Mouse (Mus musculus) lung, embryonic 15.5 days (tissue): ENCODE data around the gene Zdhhc17. TPM values are rescaled to one million over a fixed set of nuclear protein-coding genes. Genes with fewer than 3 reads are reported as not detected.

Source experiments
- ATAC-seq: fragments of 200-750 bp; cut with Nextera tagmentation; 2 replicates; pipeline ENCODE4 v1.8.0; 2017; ENCODE audit warnings: moderate number of reproducible peaks, borderline replicate concordance; ENCODE audit not compliant: low FRiP score, low TSS enrichment; ENCODE audit errors: extremely low read depth
- H3K27ac ChIP-seq: fragments of 300-500 bp; sonication (generic); 2 replicates; pipeline ENCODE4 v1.5.1; 2015; ENCODE audit warnings: moderate library complexity, mild to moderate bottlenecking, inconsistent platforms
- H3K27me3 ChIP-seq: fragments of 300-500 bp; sonication (generic); 2 replicates; pipeline ENCODE4 v1.6.1; 2015; ENCODE audit warnings: inconsistent platforms
- H3K36me3 ChIP-seq: fragments of 300-500 bp; sonication (generic); 2 replicates; pipeline ENCODE4 v1.6.1; 2015; ENCODE audit warnings: inconsistent platforms
- H3K4me1 ChIP-seq: fragments of 300-500 bp; sonication (generic); 2 replicates; pipeline ENCODE4 v1.6.1; 2015; ENCODE audit warnings: inconsistent platforms
- H3K4me2 ChIP-seq: fragments of 300-500 bp; sonication (generic); 2 replicates; pipeline ENCODE4 v1.6.1; 2015; ENCODE audit warnings: inconsistent platforms, mild to moderate bottlenecking, moderate library complexity
- H3K4me3 ChIP-seq: fragments of 300-500 bp; sonication (generic); 2 replicates; pipeline ENCODE4 v1.5.1; 2015; ENCODE audit warnings: mild to moderate bottlenecking, inconsistent platforms
- H3K9ac ChIP-seq: fragments of 300-500 bp; sonication (generic); 2 replicates; pipeline ENCODE4 v1.6.1; 2015; ENCODE audit warnings: inconsistent platforms
- H3K9me3 ChIP-seq: fragments of 300-500 bp; sonication (generic); 2 replicates; pipeline ENCODE4 v1.6.1; 2016; ENCODE audit warnings: inconsistent platforms
- WGBS: fragments of 180-500 bp; shearing (Covaris S2); methylation state at CpG from one replicate; pipeline ENCODE4 v1.1.7; 2015; 5-methylcytosine and 5-hydroxymethylcytosine counted together
- polyA plus RNA-seq: library from polyadenylated mRNA; unstranded; fragments of >200 nt; fragmentation: Nextera tagmentation; extraction: Ambion mirVana; gene quantifications from 2 replicates; pipeline ENCODE4 v1.2.1, GENCODE M21; 2015

Gene Zdhhc17
- polyA plus RNA-seq, result 20.5 and 20.9 TPM in 2 replicates

GRCm38 (mm10) chr10:111009641-111010479 is at the start of gene Zdhhc17:
Gene Zdhhc17, minus strand, starts transcription at chr10:111010140.
- Histone ChIP-seq H3K27me3 (no peaks in the 10 kb centered on the region), H3K4me2 (peak within 1 kb of the TSS; percentile 95), H3K4me1 (peaks cover 13% of the 10 kb centered on the region; the same call in 1 of the 2 replicates), H3K9me3 (no peaks in the 10 kb centered on the region), H3K27ac (peak within 1 kb of the TSS; percentile 98), H3K4me3 (peak within 1 kb of the TSS; percentile 96), H3K9ac (peak within 1 kb of the TSS; percentile 98), H3K36me3 (no peaks in the 10 kb centered on the region)
- peak; percentile 90 for ATAC-seq
- under 1% methylated on average over 86 of the region's 112 CpGs for WGBS

- no peak for ATAC-seq
- no peak overlapping the region for H3K4me2 ChIP-seq
- H3K9ac ChIP-seq, result no peak overlapping the region
- WGBS, result 45% methylated on average over 4 of the region's 4 CpGs
- H3K4me3 ChIP-seq, result no peak overlapping the region
- no peaks in the 10 kb centered on the region for H3K4me1 ChIP-seq
- H3K27ac ChIP-seq, result no peak overlapping the region
- H3K9me3 ChIP-seq, result no peaks in the 10 kb centered on the region
- no peaks in the 10 kb centered on the region for H3K27me3 ChIP-seq
- H3K36me3 ChIP-seq, result no peaks in the 10 kb centered on the region
Measured at GRCm38 (mm10) chr10:111055770-111056169, 45.8 kb upstream of the Zdhhc17 start.

- H3K36me3 ChIP-seq, result no peaks in the 10 kb centered on the region
- H3K9me3 ChIP-seq, result no peaks in the 10 kb centered on the region
- no peaks in the 10 kb centered on the region for H3K4me1 ChIP-seq
- H3K27ac ChIP-seq, result no peak overlapping the region
- no peak overlapping the region for H3K4me3 ChIP-seq
- H3K9ac ChIP-seq, result no peak overlapping the region
- H3K4me2 ChIP-seq, result no peak overlapping the region
- 80% methylated on average over 3 of the region's 3 CpGs for WGBS
- ATAC-seq, result no peak
- no peaks in the 10 kb centered on the region for H3K27me3 ChIP-seq
Measured at GRCm38 (mm10) chr10:111051606-111052005, 41.7 kb upstream of the Zdhhc17 start.

- no peak overlapping the region for H3K4me3 ChIP-seq
- no peaks in the 10 kb centered on the region for H3K27me3 ChIP-seq
- no peak for ATAC-seq
- H3K9me3 ChIP-seq, result no peaks in the 10 kb centered on the region
- no peaks in the 10 kb centered on the region for H3K36me3 ChIP-seq
- no peak overlapping the region for H3K9ac ChIP-seq
- no peaks in the 10 kb centered on the region for H3K4me1 ChIP-seq
- H3K27ac ChIP-seq, result no peak overlapping the region
- 63% methylated on average over 4 of the region's 4 CpGs for WGBS
- no peak overlapping the region for H3K4me2 ChIP-seq
Measured at GRCm38 (mm10) chr10:111050511-111050910, 40.6 kb upstream of the Zdhhc17 start.

- Histone ChIP-seq H3K4me2 (no peak overlapping the region), H3K9me3 (no peaks in the 10 kb centered on the region), H3K36me3 (no peaks in the 10 kb centered on the region), H3K4me3 (no peak overlapping the region), H3K9ac (no peak overlapping the region), H3K27me3 (no peaks in the 10 kb centered on the region), H3K27ac (no peak overlapping the region), H3K4me1 (no peaks in the 10 kb centered on the region)
- 69% methylated on average over 3 of the region's 3 CpGs for WGBS
- no peak for ATAC-seq
Measured at GRCm38 (mm10) chr10:111050061-111050460, 40.1 kb upstream of the Zdhhc17 start.

- Histone ChIP-seq H3K27ac (no peak overlapping the region), H3K4me1 (no peaks in the 10 kb centered on the region), H3K27me3 (no peaks in the 10 kb centered on the region), H3K4me3 (no peak overlapping the region), H3K36me3 (no peaks in the 10 kb centered on the region), H3K9me3 (no peaks in the 10 kb centered on the region; the same call in 1 of the 2 replicates), H3K4me2 (no peak overlapping the region), H3K9ac (no peak overlapping the region)
- WGBS, result 69% methylated on average over 7 of the region's 7 CpGs
- ATAC-seq, result no peak
Measured at GRCm38 (mm10) chr10:111047895-111048294, 38.0 kb upstream of the Zdhhc17 start.

- ATAC-seq, result no peak
- 62% methylated on average over 7 of the region's 7 CpGs for WGBS
- H3K27ac ChIP-seq, result no peak overlapping the region
Measured at GRCm38 (mm10) chr10:111040078-111040656, 30.2 kb upstream of the Zdhhc17 start.

GRCm38 (mm10) chr10:111036851-111037250 is 26.9 kb upstream of the Zdhhc17 start:
- H3K27me3 ChIP-seq, result no peaks in the 10 kb centered on the region
- no peak for ATAC-seq
- H3K4me1 ChIP-seq, result no peaks in the 10 kb centered on the region
- no peak overlapping the region for H3K4me2 ChIP-seq
- no peaks in the 10 kb centered on the region for H3K36me3 ChIP-seq
- no peak overlapping the region for H3K4me3 ChIP-seq
- H3K9me3 ChIP-seq, result no peaks in the 10 kb centered on the region
- H3K9ac ChIP-seq, result no peak overlapping the region
- WGBS, result 39% methylated on average over 1 of the region's 1 CpGs
- H3K27ac ChIP-seq, result no peak overlapping the region

More at GRCm38 (mm10) chr10:111040078-111040656, 30.2 kb upstream of the Zdhhc17 start:
- H3K9me3 ChIP-seq, result no peaks in the 10 kb centered on the region; the same call in 1 of the 2 replicates
- H3K4me3 ChIP-seq, result no peak overlapping the region
- H3K9ac ChIP-seq, result no peak overlapping the region
- H3K27me3 ChIP-seq, result no peaks in the 10 kb centered on the region
- no peaks in the 10 kb centered on the region for H3K36me3 ChIP-seq
- no peaks in the 10 kb centered on the region for H3K4me1 ChIP-seq
- H3K4me2 ChIP-seq, result no peak overlapping the region

- 77% methylated on average over 1 of the region's 1 CpGs for WGBS
- H3K9ac ChIP-seq, result no peak overlapping the region
- no peak for ATAC-seq
- no peak overlapping the region for H3K4me2 ChIP-seq
- H3K27ac ChIP-seq, result no peak overlapping the region
- H3K27me3 ChIP-seq, result no peaks in the 10 kb centered on the region
- no peaks in the 10 kb centered on the region for H3K9me3 ChIP-seq
- H3K4me3 ChIP-seq, result no peak overlapping the region
- H3K4me1 ChIP-seq, result no peaks in the 10 kb centered on the region
- no peaks in the 10 kb centered on the region for H3K36me3 ChIP-seq
Measured at GRCm38 (mm10) chr10:111035134-111035533, 25.2 kb upstream of the Zdhhc17 start.

GRCm38 (mm10) chr10:111031511-111032365 is 21.8 kb upstream of the Zdhhc17 start:
- no peak overlapping the region for H3K27ac ChIP-seq
- no peak for ATAC-seq
- H3K9ac ChIP-seq, result no peak overlapping the region
- no peaks in the 10 kb centered on the region for H3K4me1 ChIP-seq
- H3K4me3 ChIP-seq, result peak overlapping the region; percentile 17
- H3K27me3 ChIP-seq, result no peaks in the 10 kb centered on the region
- H3K36me3 ChIP-seq, result no peaks in the 10 kb centered on the region
- H3K9me3 ChIP-seq, result no peaks in the 10 kb centered on the region
- peak overlapping the region; percentile 46 for H3K4me2 ChIP-seq
- 33% methylated on average over 20 of the region's 20 CpGs for WGBS

- no peaks in the 10 kb centered on the region for H3K9me3 ChIP-seq
- no peaks in the 10 kb centered on the region for H3K4me1 ChIP-seq
- H3K36me3 ChIP-seq, result no peaks in the 10 kb centered on the region
- H3K4me3 ChIP-seq, result no peak overlapping the region
- no peak overlapping the region for H3K9ac ChIP-seq
- 72% methylated on average over 2 of the region's 2 CpGs for WGBS
- H3K27me3 ChIP-seq, result no peaks in the 10 kb centered on the region
- H3K4me2 ChIP-seq, result no peak overlapping the region
- ATAC-seq, result no peak
- no peak overlapping the region for H3K27ac ChIP-seq
Measured at GRCm38 (mm10) chr10:111030845-111031244, 20.9 kb upstream of the Zdhhc17 start.
